8 mouse cellular contexts compared by ENCODE assay signal in the genomic region with DNA sequence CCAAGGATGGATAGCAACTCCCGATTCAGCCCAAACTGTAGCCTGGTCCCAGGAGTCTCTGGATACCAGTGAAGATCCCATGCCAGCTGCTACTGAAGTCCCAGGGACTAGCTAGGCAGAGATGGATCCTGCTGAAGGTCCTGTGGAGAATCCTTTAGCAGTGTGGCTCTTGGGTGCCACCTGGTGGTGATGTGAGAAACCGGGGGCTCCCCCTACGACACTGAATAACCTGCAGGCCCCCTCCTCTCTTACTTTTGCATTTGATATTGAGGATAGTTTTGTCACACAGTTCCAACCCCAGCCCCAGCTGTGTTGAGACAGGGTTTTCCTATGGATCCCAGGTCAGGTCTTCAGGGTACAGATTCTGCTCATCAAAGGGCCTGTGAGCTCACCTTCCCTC. TPM values are rescaled to one million over a fixed set of nuclear protein-coding genes. Genes with fewer than 3 reads are reported as not detected.
DNase-seq lines count a peak whose midpoint lies in the region; ATAC-seq lines count a peak whose summit lies in the region.
"Had no signal": no experiment of that assay in that cellular context is flagged by ENCODE, and none has a peak within 500 bp of the region (broad histone marks: within the 10 kb centered on the region; RNA-seq: fewer than 3 reads in every experiment).

No protein-coding gene starts in this region.

- DNase-seq in ZHBTc4 (ENCODE audit: low read depth, low spot score): peak; percentile 77
- DNase-seq in cerebellum, adult 18-20 months: peak; percentile 69 to 80
- peak; percentile 70 to 75 for DNase-seq in left cerebral cortex, adult 18-20 months (ENCODE audit: low spot score in 2 of 2)
- peak; percentile 36 for DNase-seq in skeletal muscle tissue, adult 2 months (ENCODE audit: low read depth, low spot score)

- no peak overlapping the region for H3K27ac ChIP-seq in forebrain, embryonic 16.5 days (ENCODE audit: low read length)
- no peak overlapping the region for H3K27ac ChIP-seq in hindbrain, embryonic 15.5 days (replicated peaks)
- H3K27ac ChIP-seq: macrophage had no signal

- peaks cover 15% of the 10 kb centered on the region for H3K36me3 ChIP-seq in forebrain, embryonic 16.5 days (ENCODE audit: control insufficient read depth, insufficient read depth)
- H3K36me3 ChIP-seq in hindbrain, embryonic 15.5 days: peaks cover 21% of the 10 kb centered on the region

- no peak overlapping the region for H3K9ac ChIP-seq in forebrain, embryonic 16.5 days (replicated peaks; ENCODE audit: low read depth, low read length)
- no peak overlapping the region for H3K9ac ChIP-seq in hindbrain, embryonic 15.5 days

- H3K4me1 ChIP-seq in forebrain, embryonic 16.5 days (replicated peaks; ENCODE audit: control insufficient read depth, insufficient read depth, low read length): no peaks in the 10 kb centered on the region
- no peaks in the 10 kb centered on the region for H3K4me1 ChIP-seq in hindbrain, embryonic 15.5 days (replicated peaks)

- H3K4me3 ChIP-seq in forebrain, embryonic 16.5 days (replicated peaks; ENCODE audit: low read length): no peak overlapping the region
- H3K4me3 ChIP-seq in hindbrain, embryonic 15.5 days: no peak overlapping the region

- H3K9me3 ChIP-seq in forebrain, embryonic 16.5 days (ENCODE audit: control insufficient read depth, low read length): no peaks in the 10 kb centered on the region
- H3K9me3 ChIP-seq in hindbrain, embryonic 15.5 days: no peaks in the 10 kb centered on the region

- 19% methylated on average over 3 of the region's 3 CpGs for WGBS in forebrain, embryonic 16.5 days
- 10% methylated on average over 3 of the region's 3 CpGs for WGBS in hindbrain, embryonic 15.5 days

- no peaks in the 10 kb centered on the region for H3K27me3 ChIP-seq in forebrain, embryonic 16.5 days (replicated peaks; ENCODE audit: control insufficient read depth, insufficient read depth, low read length)
- H3K27me3 ChIP-seq in hindbrain, embryonic 15.5 days: no peaks in the 10 kb centered on the region

- H3K4me2 ChIP-seq in forebrain, embryonic 16.5 days (ENCODE audit: low read length): no peak overlapping the region
- no peak overlapping the region for H3K4me2 ChIP-seq in hindbrain, embryonic 15.5 days

- ATAC-seq in forebrain, embryonic 16.5 days: peak; percentile 76
- ATAC-seq in hindbrain, embryonic 15.5 days (ENCODE audit: low FRiP score, low read depth): peak; percentile 62
- ATAC-seq in megakaryocyte-erythroid progenitor cell, adult 5-6 weeks (replicated peaks; ENCODE audit: low FRiP score, low TSS enrichment, poor library complexity, severe bottlenecking): peak; percentile 54

RNA-seq across cellular contexts. Expression of a gene that starts 4.3 kb away (rescaled TPM):
- polyA plus RNA-seq in forebrain, embryonic 16.5 days (2015; fragmentation: Nextera tagmentation; extraction: Ambion mirVana): 0.51 and 0.92 TPM in 2 replicates
- polyA plus RNA-seq in hindbrain, embryonic 15.5 days (2015; fragmentation: Nextera tagmentation; extraction: Ambion mirVana): 0.46 and 1.3 TPM in 2 replicates
- 1 to 10 TPM; 2.7 to 3.2 TPM for total RNA-seq in left cerebral cortex, adult 18-20 months (2021)
- total RNA-seq in megakaryocyte-erythroid progenitor cell, adult 5-6 weeks (2014; fragmentation: Nextera tagmentation): 2.8 TPM in 1 of 2 replicates, not detected in the other
- not detected in 2 replicates for total RNA-seq in megakaryocyte-erythroid progenitor cell, adult 5-6 weeks (2017)

RNA-seq across cellular contexts. Expression of a gene that starts 25.9 kb away (rescaled TPM):
- 72.9 and 85.4 TPM in 2 replicates for polyA plus RNA-seq in forebrain, embryonic 16.5 days (2015; fragmentation: Nextera tagmentation; extraction: Ambion mirVana)
- 71.4 and 81.2 TPM in 2 replicates for polyA plus RNA-seq in hindbrain, embryonic 15.5 days (2015; fragmentation: Nextera tagmentation; extraction: Ambion mirVana)
- 100 to 1,000 TPM; 104 to 120 TPM for total RNA-seq in left cerebral cortex, adult 18-20 months (2021)
- total RNA-seq in megakaryocyte-erythroid progenitor cell, adult 5-6 weeks (2014; fragmentation: Nextera tagmentation): 158 and 166 TPM in 2 replicates
- total RNA-seq in megakaryocyte-erythroid progenitor cell, adult 5-6 weeks (2017): 108 and 115 TPM in 2 replicates

RNA-seq across cellular contexts. Expression of a gene that starts 26.2 kb away (rescaled TPM):
- polyA plus RNA-seq in forebrain, embryonic 16.5 days (2015; fragmentation: Nextera tagmentation; extraction: Ambion mirVana): 121 and 133 TPM in 2 replicates
- 105 and 116 TPM in 2 replicates for polyA plus RNA-seq in hindbrain, embryonic 15.5 days (2015; fragmentation: Nextera tagmentation; extraction: Ambion mirVana)
- 100 to 1,000 TPM; 158 to 159 TPM for total RNA-seq in left cerebral cortex, adult 18-20 months (2021)
- total RNA-seq in megakaryocyte-erythroid progenitor cell, adult 5-6 weeks (2014; fragmentation: Nextera tagmentation): 122 and 171 TPM in 2 replicates
- 92.4 and 103 TPM in 2 replicates for total RNA-seq in megakaryocyte-erythroid progenitor cell, adult 5-6 weeks (2017)

RNA-seq across cellular contexts. Expression of a gene that starts 46.2 kb away (rescaled TPM):
- 0.21 TPM in 1 of 2 replicates, not detected in the other for polyA plus RNA-seq in forebrain, embryonic 16.5 days (2015; fragmentation: Nextera tagmentation; extraction: Ambion mirVana)
- 0.17 TPM in 1 of 2 replicates, not detected in the other for polyA plus RNA-seq in hindbrain, embryonic 15.5 days (2015; fragmentation: Nextera tagmentation; extraction: Ambion mirVana)
- total RNA-seq in left cerebral cortex, adult 18-20 months (2021): not detected
- not detected in 2 replicates for total RNA-seq in megakaryocyte-erythroid progenitor cell, adult 5-6 weeks (2014; fragmentation: Nextera tagmentation)
- not detected in 2 replicates for total RNA-seq in megakaryocyte-erythroid progenitor cell, adult 5-6 weeks (2017)
- polyA plus RNA-seq: macrophage had no signal

RNA-seq across cellular contexts. Expression of a gene that starts 51.1 kb away (rescaled TPM):
- polyA plus RNA-seq in forebrain, embryonic 16.5 days (2015; fragmentation: Nextera tagmentation; extraction: Ambion mirVana): 167 and 179 TPM in 2 replicates
- polyA plus RNA-seq in hindbrain, embryonic 15.5 days (2015; fragmentation: Nextera tagmentation; extraction: Ambion mirVana): 180 and 193 TPM in 2 replicates
- 100 to 1,000 TPM; 139 to 143 TPM for total RNA-seq in left cerebral cortex, adult 18-20 months (2021)
- 126 and 171 TPM in 2 replicates for total RNA-seq in megakaryocyte-erythroid progenitor cell, adult 5-6 weeks (2014; fragmentation: Nextera tagmentation)
- 82.9 and 126 TPM in 2 replicates for total RNA-seq in megakaryocyte-erythroid progenitor cell, adult 5-6 weeks (2017)
